Mouse (Mus musculus) ES-E14 (cell line): ENCODE results near the gene Gstt1. TPM values are rescaled to one million over a fixed set of nuclear protein-coding genes. Genes with fewer than 3 reads are reported as not detected.
A peak's percentile ranks its signal among the peaks of the same experiment; 100 is the strongest.

Experiments
- DNase-seq: peaks from one replicate; pipeline ENCODE4 v3.0.0-alpha.2; 2013; ENCODE audit warnings: low read depth, low spot score
- H3K27ac ChIP-seq: 2 replicates; pipeline ENCODE4 v1.5.1; 2012; ENCODE audit warnings: low read depth, mild to moderate bottlenecking, low read length, moderate library complexity, mixed read lengths; ENCODE audit not compliant: poor library complexity, insufficient read depth, severe bottlenecking
- H3K36me3 ChIP-seq: 2 replicates; pipeline ENCODE4 v1.6.1; 2012; ENCODE audit warnings: mild to moderate bottlenecking, low read length, moderate library complexity, mixed read lengths; ENCODE audit not compliant: control insufficient read depth, poor library complexity, insufficient read depth, severe bottlenecking
- H3K4me1 ChIP-seq, 2 experiments: fragments of 150-350 bp in 1 of 2; sonication (generic) in 1 of 2; 2 replicates each; pipeline ENCODE4 v1.6.1; 2012; ENCODE audit warnings: low read length in 2 of 2, mild to moderate bottlenecking in 1 of 2, mixed read lengths in 1 of 2; ENCODE audit not compliant: control insufficient read depth in 2 of 2, insufficient read depth in 2 of 2, poor library complexity in 1 of 2
- H3K4me3 ChIP-seq, 2 experiments: fragments of 150-350 bp in 1 of 2; sonication (generic) in 1 of 2; 2 replicates each; pipeline ENCODE4 v1.5.1; 2012; ENCODE audit warnings: low read length in 2 of 2, low read depth in 1 of 2, mild to moderate bottlenecking in 1 of 2, mixed read lengths in 1 of 2; ENCODE audit not compliant: insufficient read depth in 1 of 2, poor library complexity in 1 of 2, severe bottlenecking in 1 of 2
- H3K9ac ChIP-seq: 2 replicates; pipeline ENCODE4 v1.6.1; 2012; ENCODE audit warnings: low read depth, mild to moderate bottlenecking, low read length, mixed read lengths; ENCODE audit not compliant: poor library complexity, insufficient read depth, severe bottlenecking
- H3K9me3 ChIP-seq: fragments of 150-350 bp; sonication (generic); 2 replicates; pipeline ENCODE4 v1.6.1; 2012; ENCODE audit warnings: low read depth, mild to moderate bottlenecking, low read length; ENCODE audit not compliant: control insufficient read depth, insufficient read depth
- CHD2 ChIP-seq: IDR thresholded peaks from 2 replicates; pipeline ENCODE4 v1.6.1; 2014; ENCODE audit warnings: mild to moderate bottlenecking, low read depth, low read length, inconsistent platforms
- HCFC1 ChIP-seq: IDR thresholded peaks from 2 replicates; pipeline ENCODE4 v1.6.1; 2012; ENCODE audit warnings: low read length, inconsistent platforms, borderline replicate concordance; ENCODE audit not compliant: insufficient read depth
- MAFK ChIP-seq: IDR thresholded peaks from 2 replicates; pipeline ENCODE4 v1.6.1; 2014; ENCODE audit warnings: mild to moderate bottlenecking, low read depth, low read length, inconsistent platforms; ENCODE audit not compliant: insufficient read depth
- ZC3H11A ChIP-seq: IDR thresholded peaks from 2 replicates; pipeline ENCODE4 v1.6.1; 2012; ENCODE audit warnings: low read depth, mild to moderate bottlenecking, inconsistent platforms, low read length, borderline replicate concordance
- ZNF384 ChIP-seq: IDR thresholded peaks from 2 replicates; pipeline ENCODE4 v1.6.1; 2012; ENCODE audit warnings: low read depth, low read length, inconsistent platforms
- in situ Hi-C, 2 experiments: fragments of 600-800 bp; cut with MboI; formaldehyde crosslinking; loops; one replicate each; pipeline ENCODE4 v1.15.1; 2025; ENCODE audit warnings: low sequenced_read_pairs in 2 of 2, inconsistent platforms in 1 of 2; ENCODE audit not compliant: unreplicated experiment in 2 of 2
- total RNA-seq: library from RNA; depleted of rRNA; stranded (reverse); fragments of 300-350 nt; gene quantifications from 2 replicates; pipeline ENCODE4 v1.2.3, GENCODE M21; 2012

The Gstt1 gene
- total RNA-seq, 1 experiment = 5.8 TPM

DNA sequence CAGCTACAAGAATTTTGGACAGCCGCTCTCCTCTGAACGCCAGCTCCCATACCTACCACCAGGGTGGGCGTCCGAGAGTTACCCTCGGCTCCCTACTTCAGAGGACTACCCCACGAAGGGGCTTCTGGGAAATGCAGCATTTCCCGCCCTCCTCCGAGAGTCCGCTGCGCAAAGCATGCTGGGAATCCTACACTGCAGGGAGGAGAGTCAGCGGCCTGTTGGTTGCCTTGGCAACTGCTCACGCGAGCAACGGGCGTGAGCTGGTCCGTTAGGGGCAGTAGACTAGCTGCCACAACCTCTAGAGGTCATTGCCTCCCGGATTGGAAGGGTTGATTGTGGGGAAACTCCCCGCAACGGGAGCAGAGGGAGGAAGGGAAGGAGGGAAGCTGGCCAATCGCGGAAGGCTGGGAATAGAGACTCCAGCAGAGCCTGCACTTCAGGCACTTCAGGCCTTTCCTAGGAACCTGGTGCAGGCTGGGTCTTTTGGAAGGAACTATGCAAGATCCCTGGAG, 38.9 kb upstream of the Gstt1 start, which contains the start of gene Gstt2:
Gene Gstt2, minus strand, starts transcription at position 177 of the 512 bp plus-strand sequence.
- no peaks in the 10 kb centered on the region for H3K9me3 ChIP-seq
- H3K36me3 ChIP-seq = no peaks in the 10 kb centered on the region; the same call in 1 of the 2 replicates
- in situ Hi-C loops = no loop called here
- H3K4me3 ChIP-seq = peak within 1 kb of the TSS; percentile 63 to 70
- peaks cover 3 to 18% of the 10 kb centered on the region in 2 experiments for H3K4me1 ChIP-seq
- DNase-seq = peak; percentile 98
- H3K27ac ChIP-seq = peak within 1 kb of the TSS; percentile 90
- TF ChIP-seq ZC3H11A (no peak), HCFC1 (peak; percentile 56; the same call in 1 of the 2 replicates)
- peak within 1 kb of the TSS; percentile 83 for H3K9ac ChIP-seq

DNA sequence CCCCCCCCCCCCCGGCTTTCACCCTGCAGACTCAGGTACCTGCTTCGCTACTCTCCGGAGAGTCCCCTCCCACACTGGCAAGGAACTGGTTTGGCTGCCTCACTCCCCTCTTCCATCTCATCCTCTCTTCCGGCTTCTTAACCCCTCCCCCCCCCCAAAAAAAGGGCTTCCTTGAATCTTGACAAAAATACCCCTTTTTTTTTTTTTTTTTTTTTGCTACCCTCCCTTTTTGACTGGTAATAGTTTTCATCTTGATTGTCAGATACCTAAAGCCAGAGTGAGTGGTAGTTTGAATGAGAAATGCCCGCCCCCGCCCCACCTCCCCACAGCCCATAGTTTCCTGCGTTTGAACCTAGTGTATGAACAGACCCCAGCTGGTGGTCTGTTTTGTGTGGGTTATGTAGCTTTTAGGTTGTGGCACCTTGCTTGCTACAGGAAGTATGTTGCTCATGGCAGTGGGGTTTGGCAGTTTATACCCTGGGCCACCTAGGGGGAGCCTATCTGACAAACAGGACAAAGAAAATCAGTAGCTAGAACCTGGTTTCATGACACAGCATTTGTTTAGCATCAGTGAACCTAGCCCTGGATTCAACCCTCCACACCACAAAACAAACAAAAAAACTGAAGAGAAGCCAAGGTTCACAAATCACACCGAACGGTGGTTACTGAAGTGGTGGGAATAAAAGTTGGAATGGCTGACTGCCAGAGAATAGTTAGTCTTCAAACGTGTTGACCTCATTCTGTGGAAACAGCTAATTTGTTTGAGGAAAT, 37.6 kb upstream of the Gstt1 start:
- DNase-seq = no peak
- Histone ChIP-seq H3K36me3 (peaks cover 3% of the 10 kb centered on the region; the same call in 1 of the 2 replicates), H3K9ac (peak overlapping the region; percentile 46), H3K4me1 (peaks cover 3 to 20% of the 10 kb centered on the region in 2 experiments), H3K27ac (peak overlapping the region; percentile 94), H3K9me3 (no peaks in the 10 kb centered on the region), H3K4me3 (peak overlapping the region; percentile 18 to 63; a peak in 3 of 4 replicates)
- TF ChIP-seq ZC3H11A (no peak), CHD2 (no peak), ZNF384 (no peak), HCFC1 (no peak), MAFK (no peak)
- in situ Hi-C loops = no loop called here

DNA sequence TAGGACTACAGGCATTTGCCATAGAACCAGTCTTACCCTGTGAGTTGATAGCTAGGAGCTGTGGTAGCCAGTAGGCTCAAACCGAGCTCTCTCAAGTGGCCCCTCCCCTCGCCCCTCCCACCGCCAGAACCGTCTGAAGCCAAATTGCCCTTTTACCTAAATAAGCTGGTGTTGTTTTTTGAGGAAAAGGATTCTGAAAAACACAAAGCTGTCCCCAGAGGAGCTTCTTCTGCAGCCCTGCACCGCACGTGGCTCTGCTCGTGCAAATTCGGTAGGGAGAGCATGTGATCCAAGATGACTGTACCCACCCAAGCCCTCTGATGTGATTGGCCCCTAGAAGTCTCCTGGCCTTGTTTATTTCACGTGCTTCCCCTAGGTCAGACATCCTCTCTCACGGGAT, 36.9 kb upstream of the Gstt1 start:
- Histone ChIP-seq H3K27ac (peak overlapping the region; percentile 94), H3K9ac (peak overlapping the region; percentile 77), H3K4me3 (peak overlapping the region; percentile 79 to 84)

DNA sequence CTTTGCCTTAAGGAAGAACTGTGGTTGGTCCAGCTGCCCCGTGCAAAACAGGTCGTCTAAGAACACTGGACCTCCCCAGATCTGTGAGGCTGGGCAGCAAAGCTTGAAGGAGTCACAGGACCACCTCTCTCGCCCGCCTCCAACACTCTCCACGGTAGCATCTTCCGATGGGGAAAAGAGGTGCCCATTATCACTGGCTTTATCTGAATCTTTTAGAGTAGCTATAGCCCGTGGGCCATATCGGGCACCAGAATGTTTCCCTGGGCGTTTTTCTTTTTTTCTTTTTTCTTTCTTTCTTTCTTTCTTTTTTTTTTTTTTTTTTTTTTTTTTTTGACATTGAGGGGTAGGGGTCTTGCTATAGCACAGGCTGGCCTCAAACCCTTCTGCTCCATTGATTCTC, 36.3 kb upstream of the Gstt1 start:
- TF ChIP-seq ZNF384 = peak; percentile 80
- TF ChIP-seq HCFC1 = no peak
- no peak for DNase-seq
- H3K9me3 ChIP-seq = no peaks in the 10 kb centered on the region
- in situ Hi-C loops = no loop called here
- peaks cover 3% of the 10 kb centered on the region; the same call in 1 of the 2 replicates for H3K36me3 ChIP-seq
- peak overlapping the region; percentile 83 for H3K9ac ChIP-seq
- H3K4me1 ChIP-seq = peaks cover 3 to 20% of the 10 kb centered on the region in 2 experiments
- H3K27ac ChIP-seq = peak overlapping the region; percentile 94; the same call in 1 of the 2 replicates
- peak overlapping the region; percentile 79 to 84 for H3K4me3 ChIP-seq

More for the DNA sequence above, 36.9 kb upstream of the Gstt1 start:
- Histone ChIP-seq H3K9me3 (no peaks in the 10 kb centered on the region), H3K4me1 (peaks cover 3 to 20% of the 10 kb centered on the region in 2 experiments), H3K36me3 (peaks cover 3% of the 10 kb centered on the region; the same call in 1 of the 2 replicates)
- in situ Hi-C loops = no loop called here
- TF ChIP-seq HCFC1 (no peak), CHD2 (peak; percentile 54; the same call in 1 of the 2 replicates)
- DNase-seq = no peak

GRCm38 (mm10) chr10:75834250-75834649, 35.9 kb upstream of the Gstt1 start:
- TF ChIP-seq ZC3H11A (no peak), HCFC1 (no peak; the same call in 1 of the 2 replicates), MAFK (no peak), CHD2 (no peak), ZNF384 (no peak)
- Histone ChIP-seq H3K4me1 (peaks cover 3 to 20% of the 10 kb centered on the region in 2 experiments), H3K9ac (peak overlapping the region; percentile 83), H3K27ac (peak overlapping the region; percentile 65), H3K9me3 (no peaks in the 10 kb centered on the region), H3K4me3 (peak overlapping the region; percentile 79 to 84), H3K36me3 (peaks cover 3% of the 10 kb centered on the region; the same call in 1 of the 2 replicates)
- no peak for DNase-seq
- in situ Hi-C loops = no loop called here
